Mouse (Mus musculus) MEL (cell line): ENCODE measurements around the gene Hist1h2be. TPM values are rescaled to one million over a fixed set of nuclear protein-coding genes. Genes with fewer than 3 reads are reported as not detected.
"Not testable (repeated sequence)": the region's sequence is repeated elsewhere in the genome, so short reads cannot be mapped to it uniquely, and the experiment has no call there.

Experiments
- DNase-seq: peaks from one replicate; pipeline ENCODE4 v3.0.0; 2011; ENCODE audit warnings: low read depth, low spot score
- H3K27ac ChIP-seq: 2 replicates; pipeline ENCODE4 v1.5.1; 2012; ENCODE audit warnings: low read depth, mild to moderate bottlenecking, control low read depth, low read length, moderate library complexity; ENCODE audit not compliant: control insufficient read depth
- H3K27me3 ChIP-seq, 2 experiments: fragments of 150-350 bp in 1 of 2; sonication (generic) in 1 of 2; 2 replicates each; pipeline ENCODE4 v1.6.1; 2012; ENCODE audit warnings: low read length in 2 of 2, mild to moderate bottlenecking in 2 of 2, improper control_type of control experiment in 1 of 2, moderate library complexity in 1 of 2; ENCODE audit not compliant: insufficient read depth in 2 of 2, control insufficient read depth in 1 of 2
- H3K36me3 ChIP-seq, 2 experiments: 2 replicates each; pipeline ENCODE4 v1.6.1; 2012 to 2014; ENCODE audit warnings: low read length in 2 of 2, improper control_type of control experiment in 1 of 2, inconsistent platforms in 1 of 2, mild to moderate bottlenecking in 1 of 2; ENCODE audit not compliant: insufficient read depth in 2 of 2, control insufficient read depth in 1 of 2
- H3K4me1 ChIP-seq, 2 experiments: fragments of 150-350 bp in 1 of 2; sonication (generic) in 1 of 2; 2 replicates each; pipeline ENCODE4 v1.6.1; 2012; ENCODE audit warnings: low read length in 2 of 2, improper control_type of control experiment in 1 of 2, mild to moderate bottlenecking in 1 of 2; ENCODE audit not compliant: insufficient read depth in 2 of 2, control insufficient read depth in 1 of 2
- H3K4me3 ChIP-seq, 2 experiments: fragments of 150-350 bp in 1 of 2; sonication (generic) in 1 of 2; 2 replicates each; pipeline ENCODE4 v1.5.1; 2012; ENCODE audit warnings: low read depth in 2 of 2, low read length in 2 of 2, mild to moderate bottlenecking in 2 of 2, moderate library complexity in 2 of 2, control low read depth in 1 of 2, improper control_type of control experiment in 1 of 2; ENCODE audit not compliant: control insufficient read depth in 1 of 2, insufficient read depth in 1 of 2
- H3K79me2 ChIP-seq: 2 replicates; pipeline ENCODE4 v1.6.1; 2012; ENCODE audit warnings: mild to moderate bottlenecking, low read length, moderate library complexity; ENCODE audit not compliant: control insufficient read depth, poor library complexity, insufficient read depth
- H3K9ac ChIP-seq: 2 replicates; pipeline ENCODE4 v1.6.1; 2012; ENCODE audit warnings: low read depth, mild to moderate bottlenecking, control low read depth, low read length, moderate library complexity; ENCODE audit not compliant: control insufficient read depth, poor library complexity, severe bottlenecking
- H3K9me3 ChIP-seq: fragments of 150-350 bp; sonication (generic); replicated peaks from 2 replicates; pipeline ENCODE4 v1.6.1; 2012; ENCODE audit warnings: mild to moderate bottlenecking, low read length, improper control_type of control experiment, moderate library complexity; ENCODE audit not compliant: insufficient read depth
- POLR2A ChIP-seq, 2 experiments: IDR thresholded peaks; 2 replicates each; pipeline ENCODE4 v1.6.1; 2011 to 2012; ENCODE audit warnings: low read length in 2 of 2, mild to moderate bottlenecking in 2 of 2, control low read depth in 1 of 2, improper control_type of control experiment in 1 of 2, low read depth in 1 of 2, moderate library complexity in 1 of 2; ENCODE audit not compliant: control insufficient read depth in 1 of 2, insufficient read depth in 1 of 2, poor library complexity in 1 of 2
- POLR2AphosphoS2 ChIP-seq: IDR thresholded peaks from 2 replicates; pipeline ENCODE4 v1.6.1; 2011; ENCODE audit warnings: low read length, improper control_type of control experiment
- POLR2AphosphoS5 ChIP-seq: IDR thresholded peaks from 2 replicates; pipeline ENCODE4 v1.6.1; 2012; ENCODE audit warnings: low read depth, borderline replicate concordance, mild to moderate bottlenecking, inconsistent platforms, low read length, moderate library complexity, mixed read lengths
- TBP ChIP-seq: IDR thresholded peaks from 2 replicates; pipeline ENCODE4 v1.8.0; 2011; ENCODE audit warnings: low read depth, low read length, improper control_type of control experiment
- UBTF ChIP-seq: IDR thresholded peaks from 2 replicates; pipeline ENCODE4 v1.6.1; 2012; ENCODE audit warnings: low read depth, mild to moderate bottlenecking, inconsistent platforms, low read length, improper control_type of control experiment, moderate library complexity, borderline replicate concordance; ENCODE audit not compliant: insufficient read depth
- polyA plus RNA-seq, 2 experiments: library from polyadenylated mRNA; stranded (reverse) in 1 of 2; unstranded in 1 of 2; fragments of >175 nt in 1 of 2; fragments of >200 nt in 1 of 2; gene quantifications; 2 replicates each; pipeline versions ENCODE4 v1.2.1 to v1.2.4; 2012; ENCODE audit warnings: low replicate concordance in 2 of 2, low read depth in 1 of 2; ENCODE audit not compliant: insufficient read length in 2 of 2, insufficient read depth in 1 of 2, missing spikeins in 1 of 2
- total RNA-seq: library from RNA; depleted of rRNA; stranded (reverse); fragments of 300-350 nt; gene quantifications from 2 replicates; pipeline ENCODE4 v1.2.3, GENCODE M21; 2012; rRNA removed

Hist1h2be gene
- total and polyA plus RNA-seq, 3 experiments: 0.49 to 237 TPM; not detected in 1

DNA sequence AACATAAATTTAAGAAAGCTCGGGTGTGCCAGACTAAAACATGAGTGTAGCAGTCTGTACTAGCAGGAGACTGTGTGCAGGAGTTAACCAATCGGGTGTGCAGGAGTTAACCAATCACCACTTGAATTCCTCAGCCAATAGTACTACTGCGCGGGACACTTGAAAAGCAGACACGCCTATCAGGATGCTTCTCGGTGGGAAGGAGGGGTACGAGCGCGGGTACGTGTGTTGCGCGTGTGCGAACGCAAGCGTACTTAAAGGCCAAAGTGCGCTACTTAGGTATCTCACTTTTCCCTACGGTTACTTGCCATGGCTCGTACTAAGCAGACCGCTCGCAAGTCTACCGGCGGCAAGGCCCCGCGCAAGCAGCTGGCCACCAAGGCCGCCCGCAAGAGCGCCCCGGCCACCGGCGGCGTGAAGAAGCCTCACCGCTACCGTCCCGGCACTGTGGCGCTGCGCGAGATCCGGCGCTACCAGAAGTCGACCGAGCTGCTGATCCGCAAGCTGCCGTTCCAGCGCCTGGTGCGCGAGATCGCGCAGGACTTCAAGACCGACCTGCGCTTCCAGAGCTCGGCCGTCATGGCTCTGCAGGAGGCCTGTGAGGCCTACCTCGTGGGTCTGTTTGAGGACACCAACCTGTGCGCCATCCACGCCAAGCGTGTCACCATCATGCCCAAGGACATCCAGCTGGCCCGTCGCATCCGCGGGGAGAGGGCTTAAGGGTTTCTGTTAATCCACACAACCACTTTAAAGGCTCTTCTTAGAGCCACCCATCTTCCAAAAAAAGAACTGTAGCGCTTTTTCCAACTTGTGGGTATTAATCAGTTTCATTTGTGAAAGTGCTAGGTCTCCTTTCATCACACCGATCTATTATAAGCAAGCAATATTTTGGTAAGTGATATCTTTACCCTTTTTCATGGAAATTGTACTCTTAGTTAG is 85.5 kb downstream of the Hist1h2be start, which contains the start of gene Hist1h3g:
Gene Hist1h3g, plus strand, starts transcription at position 286 of the 939 bp plus-strand sequence.
- H3K79me2 ChIP-seq, H3K9me3 ChIP-seq, H3K4me1 ChIP-seq, H3K27me3 ChIP-seq: not testable (repeated sequence)
- peaks cover 0 to 28% of the 10 kb centered on the region in 2 experiments; a peak in 2 of 4 replicates for H3K36me3 ChIP-seq
- H3K27ac ChIP-seq: peak within 1 kb of the TSS; percentile 95
- DNase-seq: peak; percentile 99
- TF ChIP-seq POLR2A (IDR thresholded peaks at IDR 0.05; ENCODE audit: control insufficient read depth in 1 of 2, insufficient read depth in 1 of 2, low read depth in 1 of 2, low read length in 2 of 2, poor library complexity in 1 of 2) (peak; percentile 98), TBP (peak; percentile 99), UBTF (peak; percentile 88; the same call in 1 of the 2 replicates), POLR2AphosphoS5 (peak; percentile 94)
- peak within 1 kb of the TSS; percentile 95 for H3K9ac ChIP-seq
- peak within 1 kb of the TSS; percentile 35 to 67 for H3K4me3 ChIP-seq

DNA sequence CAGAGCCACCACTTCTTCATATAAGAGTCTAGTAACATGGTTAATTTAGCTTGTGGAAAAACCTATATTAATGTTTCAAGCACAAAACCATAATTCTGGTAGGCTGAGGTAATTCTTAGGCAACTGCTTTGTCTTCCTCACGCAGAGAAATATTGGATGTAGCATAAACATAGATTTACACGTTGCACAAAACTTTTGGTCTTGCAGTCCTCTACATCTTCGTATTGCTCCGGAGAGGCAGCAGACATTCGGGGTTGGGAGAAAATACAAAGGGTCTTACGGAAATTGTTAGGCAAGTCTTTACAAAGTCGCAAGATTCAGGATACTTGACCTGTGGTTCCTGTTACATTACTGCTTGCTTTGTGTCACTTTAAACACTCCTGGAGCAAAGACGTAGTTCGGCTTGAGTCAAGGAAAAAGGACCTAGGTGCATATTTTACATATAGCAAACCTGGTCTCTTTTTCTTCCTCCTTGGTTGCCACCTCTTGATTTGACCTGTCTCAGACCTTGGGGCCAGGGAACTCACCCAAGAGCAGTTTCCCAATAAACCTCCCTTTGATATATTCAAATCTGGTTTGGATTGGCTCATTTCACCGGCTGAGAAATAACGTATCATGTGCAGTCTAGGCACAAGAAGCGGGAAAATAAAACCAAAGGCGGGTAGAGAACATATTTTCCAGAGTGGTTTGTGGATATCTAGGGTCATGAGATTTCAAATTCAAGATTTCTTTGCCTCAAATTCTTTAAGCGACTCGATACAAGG is 86.4 kb downstream of the Hist1h2be start:
- H3K27me3 ChIP-seq: no peaks in the 10 kb centered on the region
- peak; percentile 91 for DNase-seq
- peak overlapping the region; percentile 95 for H3K27ac ChIP-seq
- peak overlapping the region; percentile 35 to 67 for H3K4me3 ChIP-seq
- H3K79me2 ChIP-seq: peaks cover 4% of the 10 kb centered on the region; the same call in 1 of the 2 replicates
- peak overlapping the region; percentile 95 for H3K9ac ChIP-seq
- H3K36me3 ChIP-seq: peaks cover 0 to 26% of the 10 kb centered on the region in 2 experiments; a peak in 2 of 4 replicates
- peaks cover 0 to 4% of the 10 kb centered on the region in 2 experiments; a peak in 2 of 4 replicates for H3K4me1 ChIP-seq
- no peaks in the 10 kb centered on the region for H3K9me3 ChIP-seq
- no peak for TF ChIP-seq POLR2AphosphoS2
- peak; percentile 86; the same call in 1 of the 2 replicates for TF ChIP-seq POLR2AphosphoS5
- TF ChIP-seq POLR2A (IDR thresholded peaks at IDR 0.05; ENCODE audit: control insufficient read depth in 1 of 2, insufficient read depth in 1 of 2, low read depth in 1 of 2, low read length in 2 of 2, poor library complexity in 1 of 2): peak; percentile 43 to 51; a peak in 3 of 4 replicates

Other genes with a start within 250 kb of the Hist1h2be start
Only the 30 nearest of the 36 such genes appear.
- not detected in 2 replicates for gene Btn2a2, start 132.3 kb downstream of the Hist1h2be start, total RNA-seq
- not detected for gene Btn2a2, start 132.3 kb downstream of the Hist1h2be start, polyA plus RNA-seq
- gene Hist1h4h, start 90.1 kb downstream of the Hist1h2be start, total RNA-seq: 5,750 and 5,753 TPM in 2 replicates
- 1 to 10 TPM in 1 of 2 experiments, not detected in 1; 9.9 TPM for gene Hist1h4h, start 90.1 kb downstream of the Hist1h2be start, polyA plus RNA-seq
- 939 and 1,000 TPM in 2 replicates for gene Hist1h2af, start 87.2 kb downstream of the Hist1h2be start, total RNA-seq
- gene Hist1h2af, start 87.2 kb downstream of the Hist1h2be start, polyA plus RNA-seq: 10 to 100 TPM in 1 of 2 experiments, not detected in 1; 64.3 TPM
- gene Hist1h3g, start 85.7 kb downstream of the Hist1h2be start, total RNA-seq: 441 and 728 TPM in 2 replicates
- gene Hist1h3g, start 85.7 kb downstream of the Hist1h2be start, polyA plus RNA-seq: 1 to 10 TPM in 1 of 2 experiments, not detected in 1; 5.2 TPM
- gene Hist1h2bh, start 77.7 kb downstream of the Hist1h2be start, total RNA-seq: 275 and 350 TPM in 2 replicates
- gene Hist1h2bh, start 77.7 kb downstream of the Hist1h2be start, polyA plus RNA-seq: under 1 TPM in 1 of 2 experiments, not detected in 1; 0.70 TPM
- gene Hist1h3f, start 77.1 kb downstream of the Hist1h2be start, total RNA-seq: 541 and 709 TPM in 2 replicates
- 1 to 10 TPM in 1 of 2 experiments, not detected in 1; 1.2 TPM for gene Hist1h3f, start 77.1 kb downstream of the Hist1h2be start, polyA plus RNA-seq
- gene Hist1h4f, start 69.5 kb downstream of the Hist1h2be start, total RNA-seq: 3,786 and 4,217 TPM in 2 replicates
- 10 to 100 TPM in 1 of 2 experiments, not detected in 1; 14.4 TPM for gene Hist1h4f, start 69.5 kb downstream of the Hist1h2be start, polyA plus RNA-seq
- gene Hist1h1d, start 67.9 kb downstream of the Hist1h2be start, total RNA-seq: 115 and 134 TPM in 2 replicates
- under 1 TPM in 1 of 2 experiments, not detected in 1; 0.24 TPM for gene Hist1h1d, start 67.9 kb downstream of the Hist1h2be start, polyA plus RNA-seq
- 1,049 and 1,400 TPM in 2 replicates for gene Hist1h3e, start 58.8 kb downstream of the Hist1h2be start, total RNA-seq
- gene Hist1h3e, start 58.8 kb downstream of the Hist1h2be start, polyA plus RNA-seq: 1 to 10 TPM in 1 of 2 experiments, not detected in 1; 4.5 TPM
- gene Hist1h2ae, start 49.9 kb downstream of the Hist1h2be start, total RNA-seq: 560 and 662 TPM in 2 replicates
- 1 to 10 TPM in 1 of 2 experiments, not detected in 1; 3.3 TPM for gene Hist1h2ae, start 49.9 kb downstream of the Hist1h2be start, polyA plus RNA-seq
- gene Hist1h2bg, start 49.7 kb downstream of the Hist1h2be start, total RNA-seq: 2,580 and 3,348 TPM in 2 replicates
- 10 to 100 TPM in 1 of 2 experiments, not detected in 1; 14.7 TPM for gene Hist1h2bg, start 49.7 kb downstream of the Hist1h2be start, polyA plus RNA-seq
- 1,093 and 1,255 TPM in 2 replicates for gene Hist1h2bf, start 46.9 kb downstream of the Hist1h2be start, total RNA-seq
- gene Hist1h2bf, start 46.9 kb downstream of the Hist1h2be start, polyA plus RNA-seq: 1 to 10 TPM in 1 of 2 experiments, not detected in 1; 2.2 TPM
- gene Hist1h2ad, start 46.7 kb downstream of the Hist1h2be start, total RNA-seq: 924 and 1,082 TPM in 2 replicates
- under 1 TPM in 1 of 2 experiments, not detected in 1; 0.14 TPM for gene Hist1h2ad, start 46.7 kb downstream of the Hist1h2be start, polyA plus RNA-seq
- gene Hist1h3d, start 45.4 kb downstream of the Hist1h2be start, total RNA-seq: 150 and 212 TPM in 2 replicates
- gene Hist1h3d, start 45.4 kb downstream of the Hist1h2be start, polyA plus RNA-seq: 1 to 10 TPM in 1 of 2 experiments, not detected in 1; 1.4 TPM
- 1,889 and 1,922 TPM in 2 replicates for gene Hist1h4d, start 39.5 kb downstream of the Hist1h2be start, total RNA-seq
- 10 to 100 TPM in 1 of 2 experiments, not detected in 1; 11.7 TPM for gene Hist1h4d, start 39.5 kb downstream of the Hist1h2be start, polyA plus RNA-seq
- gene Hist1h1e, start 1.4 kb upstream of the Hist1h2be start, total RNA-seq: 268 and 340 TPM in 2 replicates
- gene Hist1h1e, start 1.4 kb upstream of the Hist1h2be start, polyA plus RNA-seq: 1 to 10 TPM in 1 of 2 experiments, not detected in 1; 1.6 TPM
- 123 and 153 TPM in 2 replicates for gene Hist1h2ac, start 62.8 kb upstream of the Hist1h2be start, total RNA-seq
- under 1 TPM in 1 of 2 experiments, not detected in 1; 0.15 TPM for gene Hist1h2ac, start 62.8 kb upstream of the Hist1h2be start, polyA plus RNA-seq
- gene Hist1h2bc, start 63.1 kb upstream of the Hist1h2be start, total RNA-seq: 694 and 982 TPM in 2 replicates
- 1 to 10 TPM in 1 of 2 experiments, not detected in 1; 3.1 TPM for gene Hist1h2bc, start 63.1 kb upstream of the Hist1h2be start, polyA plus RNA-seq
- gene Hist1h1t, start 74.7 kb upstream of the Hist1h2be start, total RNA-seq: 2.7 and 6.3 TPM in 2 replicates
- not detected for gene Hist1h1t, start 74.7 kb upstream of the Hist1h2be start, polyA plus RNA-seq
- 1,967 and 2,008 TPM in 2 replicates for gene Hist1h4c, start 77.3 kb upstream of the Hist1h2be start, total RNA-seq
- 1 to 10 TPM in 1 of 2 experiments, not detected in 1; 4.1 TPM for gene Hist1h4c, start 77.3 kb upstream of the Hist1h2be start, polyA plus RNA-seq
- not detected in 2 replicates for gene Hfe, start 89.7 kb upstream of the Hist1h2be start, total RNA-seq
- not detected for gene Hfe, start 89.7 kb upstream of the Hist1h2be start, polyA plus RNA-seq
- 348 and 479 TPM in 2 replicates for gene Hist1h1c, start 117.7 kb upstream of the Hist1h2be start, total RNA-seq
- 1 to 10 TPM in 1 of 2 experiments, not detected in 1; 3.8 TPM for gene Hist1h1c, start 117.7 kb upstream of the Hist1h2be start, polyA plus RNA-seq
- gene Hist1h3c, start 124.5 kb upstream of the Hist1h2be start, total RNA-seq: 1,651 and 2,239 TPM in 2 replicates
- 1 to 10 TPM in 1 of 2 experiments, not detected in 1; 1.7 TPM for gene Hist1h3c, start 124.5 kb upstream of the Hist1h2be start, polyA plus RNA-seq
- 2,278 and 3,150 TPM in 2 replicates for gene Hist1h2bb, start 125.6 kb upstream of the Hist1h2be start, total RNA-seq
- 1 to 10 TPM in 1 of 2 experiments, not detected in 1; 3.2 TPM for gene Hist1h2bb, start 125.6 kb upstream of the Hist1h2be start, polyA plus RNA-seq
- gene Hist1h2ab, start 130.0 kb upstream of the Hist1h2be start, total RNA-seq: 2,219 and 2,780 TPM in 2 replicates
- gene Hist1h2ab, start 130.0 kb upstream of the Hist1h2be start, polyA plus RNA-seq: 1 to 10 TPM in 1 of 2 experiments, not detected in 1; 8.0 TPM
- gene Hist1h3b, start 131.1 kb upstream of the Hist1h2be start, total RNA-seq: 1,725 and 2,102 TPM in 2 replicates
- 1 to 10 TPM in 1 of 2 experiments, not detected in 1; 6.6 TPM for gene Hist1h3b, start 131.1 kb upstream of the Hist1h2be start, polyA plus RNA-seq
- gene Hist1h4b, start 135.9 kb upstream of the Hist1h2be start, total RNA-seq: 3,071 and 3,339 TPM in 2 replicates
- 10 to 100 TPM in 1 of 2 experiments, not detected in 1; 19.0 TPM for gene Hist1h4b, start 135.9 kb upstream of the Hist1h2be start, polyA plus RNA-seq
- 2,939 and 3,025 TPM in 2 replicates for gene Hist1h4a, start 140.1 kb upstream of the Hist1h2be start, total RNA-seq
- 1 to 10 TPM in 1 of 2 experiments, not detected in 1; 9.8 TPM for gene Hist1h4a, start 140.1 kb upstream of the Hist1h2be start, polyA plus RNA-seq
- 1,097 and 1,298 TPM in 2 replicates for gene Hist1h3a, start 141.3 kb upstream of the Hist1h2be start, total RNA-seq
- 1 to 10 TPM in 1 of 2 experiments, not detected in 1; 6.5 TPM for gene Hist1h3a, start 141.3 kb upstream of the Hist1h2be start, polyA plus RNA-seq
- 2,211 and 2,669 TPM in 2 replicates for gene Hist1h1a, start 142.5 kb upstream of the Hist1h2be start, total RNA-seq
- gene Hist1h1a, start 142.5 kb upstream of the Hist1h2be start, polyA plus RNA-seq: 1 to 10 TPM in 1 of 2 experiments, not detected in 1; 4.1 TPM